Mouse (Mus musculus): Measurements from ENCODE around the gene Cadm1.

Cadm1 gene

DNA sequence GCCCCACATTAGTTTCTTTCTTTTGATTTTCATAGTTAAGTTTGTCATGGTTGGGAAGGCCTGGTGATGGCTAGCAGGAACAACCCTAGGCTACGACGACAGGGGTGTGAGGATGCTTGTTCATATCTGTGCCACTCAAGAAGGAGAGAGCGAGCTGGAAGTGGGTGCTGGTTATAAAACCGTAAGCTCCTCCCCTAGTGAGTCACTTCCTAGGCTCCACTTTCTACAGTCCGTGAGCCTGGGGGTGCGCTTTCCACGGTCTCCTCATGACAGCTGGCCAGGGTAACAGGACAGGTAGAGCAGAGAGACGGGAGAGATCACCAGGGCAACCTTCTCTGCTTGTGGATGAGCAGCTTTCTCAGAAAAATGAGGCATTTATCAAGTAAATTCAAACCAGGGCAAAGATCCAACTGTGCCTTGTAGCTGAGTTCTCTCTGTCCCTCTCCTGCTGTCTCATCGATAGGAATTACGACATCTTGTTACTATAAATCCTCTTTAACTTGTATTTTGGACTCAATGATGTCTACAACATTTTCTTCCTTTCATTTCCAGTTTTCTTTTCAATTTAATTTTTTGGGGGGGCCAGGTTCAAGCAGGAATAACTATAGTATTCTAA, 23.1 kb downstream of the Cadm1 start:
- no peak for DNase-seq

GRCm38 (mm10) chr9:47560726-47561125, 30.8 kb downstream of the Cadm1 start:
- DNase-seq = no peak

- no peak for DNase-seq
Observed at GRCm38 (mm10) chr9:47561596-47561995, 31.6 kb downstream of the Cadm1 start.

DNA sequence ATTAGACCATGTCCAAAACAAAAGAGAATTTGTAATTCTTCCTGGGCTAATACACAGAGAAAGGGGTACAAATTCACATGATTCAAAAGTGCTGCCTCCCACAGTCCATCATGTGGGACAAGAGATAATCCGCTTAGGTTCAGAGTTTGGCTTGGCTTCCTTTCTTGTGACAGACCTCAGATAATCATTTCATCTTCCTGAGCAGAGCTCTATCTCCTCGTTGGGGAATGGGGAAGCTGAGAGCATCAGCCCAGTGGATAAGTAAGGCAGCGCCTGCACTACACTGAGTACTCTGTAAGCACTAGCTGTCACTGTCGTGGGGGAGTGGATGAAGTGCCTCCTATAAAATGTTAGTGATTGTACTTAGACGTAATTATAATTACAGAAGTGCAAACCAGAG, 35.1 kb downstream of the Cadm1 start:
- DNase-seq = peak; percentile 68

- peak; percentile 71 for DNase-seq
Observed at GRCm38 (mm10) chr9:47567873-47568272, 37.9 kb downstream of the Cadm1 start.

- DNase-seq = no peak
Observed at GRCm38 (mm10) chr9:47570184-47570583, 40.2 kb downstream of the Cadm1 start.

DNA sequence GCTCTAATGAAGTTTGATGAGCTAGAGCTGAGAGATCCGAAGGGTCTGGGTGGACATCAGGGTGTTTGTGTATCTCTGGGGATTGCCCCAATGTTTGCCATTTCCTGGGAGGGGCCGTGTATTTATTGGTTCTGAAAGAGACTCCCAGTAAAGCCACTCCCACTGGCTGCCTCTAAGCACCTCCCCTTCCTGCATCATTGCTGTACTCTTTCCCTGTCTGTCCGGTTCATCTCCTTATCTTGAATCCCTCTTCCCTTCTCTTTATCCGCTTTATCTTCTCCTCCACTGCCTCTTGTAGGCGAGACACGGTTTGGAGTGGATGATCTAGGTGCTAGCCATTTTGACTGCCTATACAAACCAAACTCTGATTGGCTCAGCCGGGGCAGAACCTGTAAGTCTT, 41.5 kb downstream of the Cadm1 start:
- no peak for DNase-seq

DNA sequence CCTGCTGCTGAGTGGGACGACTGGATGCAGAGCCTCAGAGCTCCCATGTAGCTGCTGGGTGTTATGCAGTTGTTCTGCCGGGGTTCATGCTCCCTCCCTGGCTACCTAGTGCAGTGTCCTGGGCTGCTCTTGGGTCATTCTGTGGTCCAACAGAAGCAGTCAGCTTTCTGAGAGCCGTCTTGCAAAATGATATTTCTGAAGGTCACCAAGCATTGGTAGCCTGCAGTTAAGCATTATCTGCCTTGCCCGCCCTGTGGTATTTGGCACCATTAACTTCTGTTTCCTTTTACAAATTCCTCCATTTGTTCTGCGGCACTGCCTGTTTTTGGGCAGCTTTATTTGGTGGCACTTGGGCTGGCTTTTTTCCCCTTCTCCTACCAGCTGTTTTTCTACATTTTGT, 42.2 kb downstream of the Cadm1 start:
- DNase-seq = no peak

DNA sequence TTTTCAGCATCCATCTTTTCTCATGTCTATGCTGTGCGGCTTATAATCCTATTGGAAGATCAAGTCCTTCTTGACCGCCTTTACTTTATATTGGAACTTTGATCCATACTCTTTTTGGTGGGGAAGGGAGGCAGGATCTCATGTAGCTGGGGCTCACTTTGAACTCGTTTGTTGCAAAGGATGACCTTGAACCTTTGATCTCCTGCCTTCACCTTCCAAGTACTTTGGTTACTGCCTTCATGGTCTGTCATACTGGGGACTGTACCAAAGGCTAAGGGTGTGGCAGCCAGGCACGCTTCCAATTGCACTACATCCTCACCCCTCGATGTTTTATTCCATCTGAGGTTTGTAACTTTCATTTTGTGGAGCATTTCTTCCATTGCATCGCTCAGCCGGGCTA, 43.5 kb downstream of the Cadm1 start:
- no peak for DNase-seq

DNA sequence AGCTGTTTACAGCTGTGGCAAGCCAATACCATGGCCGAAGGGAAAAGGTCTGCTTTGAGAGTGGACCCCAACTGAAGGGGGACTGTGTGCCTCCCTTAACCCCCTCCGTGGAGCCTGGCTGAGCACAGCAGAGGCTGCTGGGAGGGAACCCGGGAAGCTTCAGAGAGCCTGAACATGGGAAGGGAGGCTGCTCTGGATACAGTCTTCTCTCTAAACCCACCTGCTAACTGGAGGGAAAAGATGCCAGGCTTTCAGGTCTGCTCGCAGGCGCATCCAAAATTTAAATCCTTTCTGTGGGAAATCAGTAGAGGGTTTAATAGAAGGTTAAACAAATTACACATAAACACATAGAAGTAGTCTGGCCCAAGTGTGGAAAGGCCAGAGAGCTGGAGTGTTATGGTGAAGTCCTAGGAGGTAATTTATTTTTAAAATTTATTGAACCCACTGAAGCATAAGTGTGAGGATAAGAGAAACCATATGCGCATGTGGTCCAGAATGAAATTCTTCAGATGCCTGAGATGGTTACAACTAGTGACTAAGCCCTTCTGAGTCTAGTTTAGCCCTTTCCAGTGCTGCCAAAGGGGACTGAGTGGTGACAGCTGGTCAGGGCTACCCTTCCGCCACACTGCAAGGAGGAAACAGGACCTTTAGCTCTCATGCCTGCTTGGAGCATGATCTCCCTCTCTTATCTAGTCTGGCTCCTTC, 44.9 kb downstream of the Cadm1 start:
- DNase-seq = peak; percentile 21

DNA sequence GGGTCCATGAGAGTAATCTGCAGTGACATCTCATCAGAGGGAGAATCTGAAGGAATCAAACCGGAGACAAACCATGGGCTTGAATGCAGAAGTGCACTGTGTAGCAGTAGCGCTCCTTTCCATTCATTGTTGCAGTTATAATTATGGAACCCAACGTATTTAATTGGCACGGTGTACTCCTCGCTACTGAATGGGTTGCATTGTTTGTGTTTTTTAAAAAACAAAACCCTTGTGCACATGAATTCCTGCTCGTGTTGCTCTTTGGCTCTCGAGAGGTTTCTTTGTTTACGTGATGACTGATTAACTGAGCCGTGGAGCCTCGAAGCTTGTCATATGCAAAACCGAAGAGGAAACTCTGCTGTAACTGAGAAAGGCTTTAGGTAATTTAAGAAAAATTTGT, 45.8 kb downstream of the Cadm1 start:
- peak; percentile 78 for DNase-seq

- DNase-seq = no peak
Observed at GRCm38 (mm10) chr9:47579464-47579863, 49.5 kb downstream of the Cadm1 start.

DNA sequence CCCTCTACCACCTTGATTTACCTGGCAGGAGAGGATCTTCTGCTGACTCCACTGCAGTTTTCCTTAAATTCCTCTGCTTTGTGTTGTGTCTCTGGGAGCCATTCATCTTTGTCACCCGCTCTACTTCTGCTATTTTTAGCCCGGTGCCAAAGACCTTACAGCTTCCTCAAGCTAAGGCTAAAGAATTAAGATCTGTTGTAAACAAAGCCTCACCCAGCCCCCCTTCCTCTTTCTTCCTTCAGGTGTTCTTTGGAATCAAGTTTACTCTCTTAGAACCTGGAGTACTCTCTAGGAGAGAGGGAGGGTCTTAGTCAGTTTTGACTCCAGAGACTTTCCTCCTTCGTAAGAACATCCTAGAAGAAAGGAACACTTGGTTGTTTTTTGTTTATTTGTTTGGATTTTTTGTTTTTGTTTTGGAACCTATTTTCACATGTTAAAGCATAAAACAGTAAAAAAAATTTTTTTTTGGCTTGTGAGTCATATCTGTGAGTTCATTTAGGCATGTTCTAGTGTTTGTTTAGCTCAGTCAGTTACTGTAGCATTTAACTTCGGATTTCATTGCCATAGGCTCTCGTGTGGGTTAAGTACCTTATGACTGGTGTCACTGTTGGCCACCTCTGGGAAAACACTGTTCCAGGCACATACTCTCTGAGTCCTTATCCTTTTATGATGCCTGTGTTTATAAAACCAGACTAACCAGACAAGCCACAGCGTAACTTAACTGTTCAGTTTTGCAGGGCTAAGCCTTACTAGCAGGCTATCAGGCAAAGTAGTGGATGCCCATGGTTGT, 51.8 kb downstream of the Cadm1 start:
- DNase-seq = no peak

DNA sequence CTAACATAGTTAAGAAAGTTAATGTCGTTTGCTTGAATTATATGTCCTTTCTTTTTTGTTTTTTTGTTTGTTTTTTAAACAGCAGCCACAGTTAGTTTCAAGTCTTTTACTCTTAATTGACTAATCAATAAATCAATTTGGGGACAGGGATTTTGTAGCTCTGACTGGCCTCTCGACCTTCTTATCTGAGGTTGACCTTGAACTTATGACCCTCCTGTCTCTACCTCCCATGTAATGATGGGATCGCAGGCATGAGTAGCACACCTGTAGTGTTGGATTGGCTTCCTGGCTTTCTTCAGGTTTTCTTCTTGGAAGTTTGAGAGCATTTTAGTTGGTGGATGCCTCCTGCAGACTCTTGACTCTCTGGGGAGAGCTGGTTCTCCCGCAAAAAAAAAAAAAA, 53.3 kb downstream of the Cadm1 start:
- DNase-seq = no peak

DNA sequence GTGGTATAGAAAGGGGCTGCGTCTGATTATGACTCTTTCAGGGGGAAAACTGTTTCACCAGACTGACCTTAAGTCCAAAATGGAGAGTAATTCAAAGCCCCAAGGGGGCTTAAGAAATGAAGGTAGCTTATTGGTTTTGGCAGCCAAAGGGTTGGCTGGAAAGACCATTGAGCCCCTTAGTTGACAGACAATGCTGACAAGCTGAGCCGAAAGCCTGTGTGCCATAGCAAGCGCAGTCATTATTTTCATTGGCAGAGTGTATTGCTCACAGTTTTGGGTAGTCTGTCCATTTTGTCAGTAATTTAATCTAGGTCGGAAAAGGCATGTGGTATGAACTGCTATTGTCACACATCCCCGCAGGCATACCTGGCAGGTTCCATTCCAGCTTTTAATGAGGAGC, 56.2 kb downstream of the Cadm1 start:
- DNase-seq = no peak

DNA sequence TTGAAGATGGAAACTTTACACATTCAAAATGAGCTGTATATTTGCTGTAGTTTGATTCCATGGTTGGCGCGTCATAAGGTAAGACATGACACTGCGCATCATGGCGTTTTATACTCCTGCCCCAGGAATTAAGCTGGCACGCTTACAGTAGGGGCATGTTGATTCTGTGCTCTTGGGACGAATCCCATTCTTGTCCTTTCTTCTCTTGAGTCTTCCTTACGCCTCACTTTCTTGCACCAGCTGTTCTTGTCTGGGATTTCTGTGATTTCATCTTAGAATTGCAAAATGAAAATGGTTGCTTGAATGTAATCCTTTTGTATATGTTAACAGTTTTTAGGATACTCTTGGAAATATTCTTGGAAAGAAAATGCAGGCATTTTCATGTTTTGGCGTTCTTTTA, 56.9 kb downstream of the Cadm1 start:
- no peak for DNase-seq

GRCm38 (mm10) chr9:47587577-47588194, 57.7 kb downstream of the Cadm1 start:
- DNase-seq = peak; percentile 46

DNA sequence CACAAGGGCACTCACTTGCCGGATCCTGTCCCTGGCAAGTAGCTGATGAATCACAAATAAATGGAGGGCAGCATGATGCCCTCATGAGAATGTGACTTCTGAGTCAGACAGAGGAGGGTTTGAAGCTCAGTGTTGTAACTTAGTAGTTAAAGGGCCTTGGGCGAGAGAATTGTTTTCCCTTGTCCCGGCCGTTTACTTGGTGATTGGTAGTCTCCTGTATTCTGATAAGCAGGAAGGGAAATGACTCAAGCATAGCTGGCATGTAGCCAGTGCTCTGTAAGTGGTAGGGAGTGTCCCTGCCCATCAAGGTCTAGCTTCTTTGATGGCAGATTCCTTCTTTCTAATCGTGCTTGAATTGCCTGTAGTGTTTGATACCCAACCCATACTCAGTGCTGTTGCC, 59.9 kb downstream of the Cadm1 start:
- no peak for DNase-seq

GRCm38 (mm10) chr9:47601541-47601940, 71.6 kb downstream of the Cadm1 start:
- no peak for DNase-seq

GRCm38 (mm10) chr9:47603971-47604370, 74.0 kb downstream of the Cadm1 start:
- DNase-seq = peak; percentile 44

DNA sequence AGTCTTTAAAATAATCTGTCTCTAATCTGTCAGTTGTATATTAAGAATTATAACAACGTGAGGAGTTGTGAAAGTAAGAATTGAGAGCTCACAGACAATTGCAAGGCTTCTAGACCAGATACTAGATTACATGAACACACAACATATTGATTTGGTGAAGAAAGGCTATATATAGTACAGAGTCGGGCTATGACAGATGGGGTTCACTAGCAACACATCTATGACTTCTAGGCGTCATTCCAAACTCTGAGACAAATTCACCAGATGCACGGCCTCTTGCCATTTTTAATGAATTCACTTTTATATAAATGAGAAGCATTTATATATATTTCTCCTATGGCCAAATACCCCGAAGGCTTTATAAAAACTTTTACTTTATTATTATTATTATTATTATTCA, 75.7 kb downstream of the Cadm1 start:
- DNase-seq = no peak

- no peak for DNase-seq
Observed at GRCm38 (mm10) chr9:47608441-47608840, 78.5 kb downstream of the Cadm1 start.

GRCm38 (mm10) chr9:47608921-47609320, 78.9 kb downstream of the Cadm1 start:
- no peak for DNase-seq

DNA sequence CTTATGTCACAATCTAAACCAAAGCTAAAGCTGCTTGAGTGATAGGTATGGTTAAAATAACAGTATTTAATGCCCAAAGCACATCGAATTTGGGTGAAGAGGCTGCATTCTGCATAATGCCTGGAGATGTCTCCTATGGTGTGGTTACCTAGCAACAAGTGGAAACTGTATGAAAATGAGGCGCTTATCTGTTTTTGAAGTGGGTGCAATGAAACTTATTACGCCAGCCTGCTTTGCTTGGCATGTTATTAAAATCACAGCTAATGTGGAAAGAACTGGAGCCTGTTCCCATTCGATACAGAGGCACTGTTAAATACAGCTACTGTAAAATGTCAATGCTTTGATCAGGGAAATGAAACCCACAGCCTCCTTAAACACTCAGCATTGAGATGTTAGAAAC, 79.5 kb downstream of the Cadm1 start:
- DNase-seq = no peak

Data from retina, postnatal 1 day (tissue).